Mouse (Mus musculus) retina, adult 2 months (tissue): ENCODE measurements at regions not wholly inside any gene's neighbourhood (a gene's known extent, or its start where the extent isn't known, plus 50 kb on each side); places are given as distances from the start of the nearest gene placed in this dataset.

Experiments used
- DNase-seq: peaks from one replicate; pipeline ENCODE4 v3.0.0-alpha.2; 2012; ENCODE audit warnings: low read depth, low spot score

- peak; percentile 20 for DNase-seq
Observed at GRCm38 (mm10) chr10:55767571-55767970, 339.1 kb upstream of the Msl3l2 start.

GRCm38 (mm10) chr10:55769642-55770041 lies 337.1 kb upstream of the Msl3l2 start:
- DNase-seq = no peak

- DNase-seq = no peak
Observed at GRCm38 (mm10) chr10:55782674-55783469, 323.8 kb upstream of the Msl3l2 start.

GRCm38 (mm10) chr10:55813966-55814365 lies 292.8 kb upstream of the Msl3l2 start:
- DNase-seq = no peak

- no peak for DNase-seq
Observed at GRCm38 (mm10) chr10:55851361-55851760, 255.4 kb upstream of the Msl3l2 start.

- DNase-seq = no peak
Observed at GRCm38 (mm10) chr10:55892606-55893005, 214.1 kb upstream of the Msl3l2 start.

- DNase-seq = no peak
Observed at GRCm38 (mm10) chr10:55929100-55929499, 177.6 kb upstream of the Msl3l2 start.

GRCm38 (mm10) chr10:55933993-55934392 lies 172.7 kb upstream of the Msl3l2 start:
- no peak for DNase-seq

GRCm38 (mm10) chr10:55935447-55935846 lies 171.3 kb upstream of the Msl3l2 start:
- DNase-seq = no peak

- no peak for DNase-seq
Observed at GRCm38 (mm10) chr10:55962627-55963203, 144.0 kb upstream of the Msl3l2 start.
